Mouse (Mus musculus) embryonic stem cell, embryonic (primary cell): ENCODE results near the gene Bach2.

ENCODE experiments used
- CTCF ChIA-PET, 4 experiments: fragments of 300-600 bp in 2 of 4; fragments of 350-600 bp in 2 of 4; sonication (Branson Sonifier 250); formaldehyde crosslinking; loops; one replicate each; lab custom pipeline; 2022; ENCODE audit warnings: inconsistent platforms in 2 of 4; lab: Charles Lee
- POLR2A ChIA-PET, 4 experiments: fragments of 300-600 bp in 2 of 4; fragments of 350-600 bp in 2 of 4; sonication (Branson Sonifier 250); formaldehyde crosslinking; loops; one replicate each; lab custom pipeline; 2022; ENCODE audit warnings: antibody characterized with exemption in 4 of 4, inconsistent platforms in 1 of 4; lab: Charles Lee

The Bach2 gene

GRCm38 (mm10) chr4:32486654-32487398 lies 248.2 kb downstream of the Bach2 start:
- ChIA-PET CTCF (no interaction called here), POLR2A (interaction anchor here in 1 of 4 experiments (0.9 kb wide), 1 partner anchor 12 kb away, joined by 4 read pairs; no protein-coding TSS in a partner anchor)

GRCm38 (mm10) chr4:32489186-32489585 lies 250.6 kb downstream of the Bach2 start:
- CTCF ChIA-PET = no interaction called here
- POLR2A ChIA-PET = no interaction called here

GRCm38 (mm10) chr4:32491176-32491575 lies 252.6 kb downstream of the Bach2 start:
- POLR2A ChIA-PET = interaction anchor here in 1 of 4 experiments (0.6 kb wide), 1 partner anchor 393 kb away, joined by 3 read pairs; no protein-coding TSS in a partner anchor
- CTCF ChIA-PET = interaction anchor here (0.5 to 0.6 kb wide), 4 partner anchors 13 to 91 kb away, joined by 3 to 5 read pairs (median 3); no protein-coding TSS in a partner anchor

- ChIA-PET CTCF (interaction anchor here in 1 of 4 experiments (0.6 kb wide), 1 partner anchor 339 kb away, joined by 3 read pairs; no protein-coding TSS in a partner anchor), POLR2A (interaction anchor here in 2 of 4 experiments (0.6 kb wide), 3 partner anchors 13 to 468 kb away, joined by 3 to 5 read pairs (median 3); no protein-coding TSS in a partner anchor)
Observed at GRCm38 (mm10) chr4:32492834-32493233, 254.2 kb downstream of the Bach2 start.

DNA sequence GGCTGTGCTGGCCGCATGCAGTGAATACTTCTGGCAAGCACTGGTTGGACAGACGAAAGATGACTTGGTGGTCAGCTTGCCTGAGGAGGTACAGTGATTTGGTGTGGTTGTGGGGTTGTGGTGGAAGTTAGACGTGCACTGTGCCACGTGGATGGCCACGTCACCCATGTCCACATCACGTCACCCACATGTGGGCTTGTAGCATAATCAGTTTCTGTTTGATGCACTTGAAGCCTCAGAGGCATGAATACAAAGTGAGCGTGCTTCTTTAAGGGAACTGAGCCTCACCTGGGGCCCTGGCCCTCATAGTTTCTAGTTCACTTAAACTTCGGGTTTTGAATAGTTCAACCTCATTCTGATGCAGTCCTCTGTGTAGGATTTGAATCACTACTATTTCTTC lies 263.2 kb downstream of the Bach2 start:
- CTCF ChIA-PET = no interaction called here
- POLR2A ChIA-PET = no interaction called here

- POLR2A ChIA-PET = no interaction called here
- CTCF ChIA-PET = no interaction called here
Observed at GRCm38 (mm10) chr4:32502181-32502580, 263.6 kb downstream of the Bach2 start.

DNA sequence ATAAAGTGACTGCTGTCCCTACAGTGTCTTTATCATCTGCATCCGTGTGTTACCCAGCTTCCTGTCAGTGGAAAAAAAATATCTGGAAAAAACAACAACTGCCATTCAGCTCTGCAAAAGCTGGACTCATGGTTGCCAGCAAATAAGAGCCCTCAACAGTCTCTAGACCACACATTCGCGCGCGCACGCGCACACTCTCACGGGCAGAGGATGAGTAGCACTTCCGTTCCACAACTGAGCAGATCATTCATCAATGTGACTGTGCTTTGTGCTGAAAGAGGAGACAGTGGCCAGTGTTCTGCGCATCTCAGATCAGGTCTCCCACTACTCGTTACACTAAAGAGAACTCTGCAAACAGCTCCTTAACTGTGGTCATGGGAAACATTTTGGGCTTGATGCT lies 265.6 kb downstream of the Bach2 start:
- POLR2A ChIA-PET = no interaction called here
- CTCF ChIA-PET = interaction anchor here in 1 of 4 experiments (0.6 kb wide), 1 partner anchor 13 kb away, joined by 3 read pairs; no protein-coding TSS in a partner anchor

GRCm38 (mm10) chr4:32506306-32506808 lies 267.8 kb downstream of the Bach2 start:
- CTCF ChIA-PET = interaction anchor here in 1 of 4 experiments (0.5 kb wide), 1 partner anchor 415 kb away, joined by 3 read pairs; no protein-coding TSS in a partner anchor
- POLR2A ChIA-PET = interaction anchor here in 1 of 4 experiments (0.6 kb wide), 1 partner anchor 13 kb away, joined by 3 read pairs; no protein-coding TSS in a partner anchor

- POLR2A ChIA-PET = interaction anchor here in 1 of 4 experiments (0.5 kb wide), 1 partner anchor 387 kb away, joined by 4 read pairs; no protein-coding TSS in a partner anchor
Observed at GRCm38 (mm10) chr4:32507041-32507440, 268.4 kb downstream of the Bach2 start.

GRCm38 (mm10) chr4:32508572-32508971 lies 270.0 kb downstream of the Bach2 start:
- ChIA-PET POLR2A (no interaction called here), CTCF (interaction anchor here in 1 of 4 experiments (1.1 kb wide), 1 partner anchor 414 kb away, joined by 4 read pairs; no protein-coding TSS in a partner anchor)

More at GRCm38 (mm10) chr4:32507041-32507440, 268.4 kb downstream of the Bach2 start:
- CTCF ChIA-PET = interaction anchor here in 1 of 4 experiments (0.5 kb wide), 1 partner anchor 415 kb away, joined by 3 read pairs; no protein-coding TSS in a partner anchor

DNA sequence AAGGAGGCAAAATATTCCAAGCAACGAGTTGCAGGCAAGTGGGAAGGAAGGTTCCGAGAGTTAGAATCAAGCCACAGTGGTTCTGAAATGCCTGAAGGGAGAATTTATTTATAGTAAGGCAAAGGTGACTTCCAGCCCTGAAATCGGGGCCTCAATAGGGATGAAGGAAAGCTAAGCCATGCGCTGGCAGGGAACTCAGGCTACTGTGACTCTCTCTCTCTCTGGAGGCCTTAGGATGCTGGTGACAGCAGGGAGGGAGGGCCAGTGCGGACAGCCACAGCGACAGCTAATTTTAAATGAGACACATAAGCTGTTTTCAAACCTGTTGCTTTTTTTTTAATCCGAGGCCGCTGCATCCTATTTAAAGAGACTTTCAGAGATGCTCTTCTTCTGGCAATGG lies 270.4 kb downstream of the Bach2 start:
- CTCF ChIA-PET = interaction anchor here in 2 of 4 experiments (0.7 to 1.1 kb wide), 2 partner anchors 414 to 574 kb away, joined by 4 read pairs; no protein-coding TSS in a partner anchor
- POLR2A ChIA-PET = no interaction called here

DNA sequence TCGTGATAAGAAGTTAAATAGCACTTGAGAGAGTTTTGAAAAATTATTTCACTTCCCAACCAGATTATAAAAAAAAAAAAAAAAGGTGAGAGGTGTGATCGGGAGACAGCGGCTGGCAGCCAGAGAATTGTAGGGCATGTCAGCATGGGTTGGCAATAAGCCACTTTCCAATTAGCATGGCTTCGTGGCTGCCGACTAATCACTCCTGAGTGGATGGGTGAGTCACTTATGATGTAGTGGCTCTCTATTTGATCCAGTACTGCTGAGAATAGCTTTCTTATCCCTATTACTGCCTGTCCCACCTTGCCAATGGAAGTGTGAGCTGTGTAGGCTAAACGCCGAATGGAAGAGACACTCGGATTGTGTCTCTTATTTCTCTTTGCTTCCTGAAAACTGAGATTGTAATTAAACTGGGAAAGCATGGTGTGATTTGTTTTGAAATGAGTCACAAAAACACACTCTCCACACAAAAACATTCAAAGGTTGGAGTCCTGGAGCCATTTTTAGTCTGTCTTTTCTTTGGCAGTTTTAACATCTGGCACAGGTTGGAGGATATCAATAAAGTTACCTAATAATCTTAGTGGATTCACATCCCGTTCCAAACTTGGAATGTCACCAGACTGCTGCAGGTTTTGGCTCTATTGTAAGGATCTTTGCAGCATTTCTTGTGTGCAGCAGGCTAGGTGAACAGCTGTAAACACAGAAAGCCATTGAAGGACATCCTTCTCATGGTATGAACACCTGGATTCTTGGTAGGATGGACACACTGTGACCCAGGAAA lies 271.4 kb downstream of the Bach2 start:
- POLR2A ChIA-PET = no interaction called here

GRCm38 (mm10) chr4:32510940-32511339 lies 272.3 kb downstream of the Bach2 start:
- ChIA-PET CTCF (no interaction called here), POLR2A (no interaction called here)

More for the DNA sequence above, 271.4 kb downstream of the Bach2 start:
- CTCF ChIA-PET = interaction anchor here in 2 of 4 experiments (0.7 to 1.1 kb wide), 2 partner anchors 415 to 573 kb away, joined by 4 read pairs; no protein-coding TSS in a partner anchor

- ChIA-PET POLR2A (no interaction called here), CTCF (no interaction called here)
Observed at GRCm38 (mm10) chr4:32516126-32516525, 277.5 kb downstream of the Bach2 start.

DNA sequence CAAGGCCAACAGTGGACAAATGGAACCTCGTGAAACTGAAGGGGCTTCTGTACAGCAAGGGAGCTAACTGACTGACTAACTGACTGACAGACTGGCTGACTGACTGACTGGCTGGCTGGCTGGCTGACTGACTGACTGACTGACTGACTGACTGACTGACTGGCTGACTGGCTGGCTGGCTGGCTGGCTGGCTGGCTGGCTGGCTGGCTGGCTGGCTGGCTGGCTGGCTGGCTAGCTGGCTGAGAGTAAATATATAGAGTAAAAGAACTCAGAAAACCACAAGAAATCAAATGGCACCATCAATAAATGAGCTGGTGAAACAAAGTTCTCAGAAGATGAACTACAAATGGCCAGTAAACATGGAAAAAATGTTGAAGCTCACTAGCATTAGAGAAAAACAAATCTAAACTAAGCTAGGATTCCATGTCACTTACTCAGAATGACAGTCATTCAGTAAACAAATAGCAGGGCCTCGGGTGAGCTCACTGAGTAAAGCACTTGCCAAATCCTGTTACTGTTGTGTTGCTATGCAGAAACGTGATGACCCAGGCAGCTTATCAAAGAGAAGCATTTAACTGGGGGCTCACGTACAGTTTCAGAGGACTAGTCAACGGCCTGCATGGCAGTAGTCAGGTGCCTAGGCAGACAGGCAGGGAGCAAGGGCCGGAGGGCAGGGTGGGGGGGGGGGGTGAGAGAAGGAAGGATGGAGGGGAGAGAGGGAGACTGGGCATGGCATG lies 280.4 kb downstream of the Bach2 start:
- POLR2A ChIA-PET = no interaction called here
- CTCF ChIA-PET = interaction anchor here in 1 of 4 experiments (0.7 kb wide), 1 partner anchor 26 kb away, joined by 4 read pairs; no protein-coding TSS in a partner anchor

GRCm38 (mm10) chr4:32520628-32521360 lies 282.2 kb downstream of the Bach2 start:
- POLR2A ChIA-PET = no interaction called here
- CTCF ChIA-PET = interaction anchor here in 1 of 4 experiments (0.6 to 1.0 kb wide), 2 partner anchors 17 to 42 kb away, joined by 3 read pairs; no protein-coding TSS in a partner anchor

DNA sequence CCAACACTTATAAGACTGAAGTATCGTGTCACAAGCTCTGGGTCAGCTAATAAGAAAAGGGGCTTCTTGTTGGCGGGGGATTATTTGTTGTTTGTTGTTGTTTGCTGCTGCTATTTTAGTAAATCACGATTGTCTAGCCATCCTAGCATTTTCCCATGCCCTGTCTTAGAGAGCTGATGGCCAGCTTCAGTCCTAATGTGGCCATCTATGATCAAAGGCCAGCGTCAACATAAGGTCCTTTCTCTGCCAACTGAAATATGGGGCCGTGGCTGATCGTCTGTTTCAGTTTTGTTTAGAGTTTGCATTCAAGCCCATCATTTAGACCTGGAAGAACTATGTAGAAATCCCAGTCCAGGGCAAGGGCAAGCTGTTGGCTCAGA lies 282.7 kb downstream of the Bach2 start:
- CTCF ChIA-PET = interaction anchor here in 1 of 4 experiments (0.6 to 1.0 kb wide), 2 partner anchors 17 to 41 kb away, joined by 3 read pairs; no protein-coding TSS in a partner anchor
- POLR2A ChIA-PET = no interaction called here
